Mouse (Mus musculus) kidney, postnatal 36 days (tissue): ENCODE measurements around the gene Ccdc28b.

Source experiments
- DNase-seq, 2 experiments: peaks; one replicate each; pipeline ENCODE4 v3.0.0; 2021 to 2022; ENCODE audit warnings: mixed read lengths in 2 of 2

Ccdc28b gene

GRCm38 (mm10) chr4:129584370-129584769, 39.4 kb downstream of the Ccdc28b start:
- DNase-seq, result no peak

DNA sequence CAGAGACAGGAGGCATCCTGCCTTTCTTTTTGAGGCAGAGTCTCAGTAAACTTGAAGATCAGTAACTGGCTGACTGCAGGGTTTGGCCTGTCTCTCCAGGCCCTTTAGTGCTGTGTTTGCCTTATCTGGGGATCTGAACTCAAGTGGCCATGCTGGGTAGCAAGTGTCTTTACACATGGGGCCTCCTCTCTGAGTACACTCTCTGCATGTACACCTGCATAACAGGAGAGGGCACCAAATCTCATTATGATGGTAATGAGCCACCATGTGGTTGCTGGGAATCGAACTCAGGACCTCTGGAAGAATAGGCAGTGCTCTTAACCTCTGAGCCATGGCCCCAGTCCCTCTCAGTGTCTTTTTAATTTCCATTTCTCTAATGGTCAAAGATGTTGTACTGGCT, 41.5 kb downstream of the Ccdc28b start:
- DNase-seq, result no peak

- no peak for DNase-seq
Observed at GRCm38 (mm10) chr4:129580347-129580746, 43.4 kb downstream of the Ccdc28b start.

DNA sequence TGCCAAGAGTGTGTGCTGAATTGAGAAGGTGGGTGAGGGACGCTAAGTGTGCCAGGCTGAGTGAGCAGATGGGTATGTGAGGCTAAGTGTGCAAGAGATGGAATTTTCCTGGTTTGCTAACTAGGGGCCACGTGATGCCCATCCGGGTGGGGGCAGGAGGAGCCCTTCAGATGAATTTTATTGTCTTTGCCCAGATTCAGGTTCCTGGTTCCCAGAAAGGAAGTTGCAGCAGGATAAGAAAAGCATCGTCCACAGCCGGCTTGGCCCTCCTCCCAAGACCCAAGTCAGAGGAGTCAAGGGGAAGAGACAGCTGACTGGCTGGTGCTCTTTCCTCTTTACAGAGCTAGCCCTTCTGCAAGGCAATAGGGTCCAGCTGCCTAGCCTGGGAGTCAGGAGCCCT, 45.3 kb downstream of the Ccdc28b start, which contains the start of gene Fam167b:
Fam167b (minus strand) TSS at position 84 of the 400 bp plus-strand sequence.
- peak; percentile 77 to 83 for DNase-seq

DNA sequence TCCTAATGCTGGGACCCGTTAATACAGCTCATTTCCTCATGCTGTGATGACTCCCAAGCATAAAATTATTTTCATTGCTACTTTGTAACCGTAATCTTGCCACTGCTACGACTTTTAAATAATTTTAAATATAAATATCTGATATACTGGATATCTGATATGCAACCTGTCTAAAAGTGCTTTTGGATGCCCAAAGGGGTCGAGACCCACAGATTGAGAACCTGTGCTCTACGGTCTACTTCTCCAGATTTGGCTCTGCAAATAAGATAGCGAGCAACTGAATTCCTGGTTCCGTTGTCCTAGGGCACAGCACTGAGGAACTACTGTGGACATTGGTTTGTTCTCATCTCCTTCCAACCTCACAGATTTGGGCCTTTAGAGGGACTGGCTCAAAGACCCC, 46.1 kb downstream of the Ccdc28b start:
- no peak for DNase-seq

GRCm38 (mm10) chr4:129576863-129577491, 46.8 kb downstream of the Ccdc28b start:
- DNase-seq, result peak; percentile 84 to 89

GRCm38 (mm10) chr4:129575171-129575844, 48.4 kb downstream of the Ccdc28b start:
- DNase-seq, result peak; percentile 39 to 48

DNA sequence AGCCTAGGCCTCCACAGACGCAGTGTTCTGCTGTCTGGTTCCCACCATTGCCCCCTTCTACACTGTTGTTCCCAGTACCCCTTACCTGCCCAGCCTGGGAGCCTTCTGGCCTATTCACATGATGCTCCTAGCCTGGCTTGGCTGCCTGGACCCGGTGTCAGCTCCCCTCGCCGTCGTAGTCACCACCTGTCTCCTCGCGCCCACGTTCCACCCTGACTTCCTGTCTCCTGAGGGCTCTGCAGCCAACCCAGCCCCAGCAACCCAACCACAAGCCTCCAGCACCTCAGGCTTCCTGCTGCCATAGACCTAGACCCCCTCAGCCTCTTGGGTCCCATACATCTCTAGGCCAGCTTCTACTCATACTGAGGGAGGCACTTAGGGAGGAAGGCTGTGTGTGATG, 50.3 kb downstream of the Ccdc28b start, which contains the start of gene Lck:
Lck (minus strand) TSS at position 212 of the 400 bp plus-strand sequence.
- no peak for DNase-seq

DNA sequence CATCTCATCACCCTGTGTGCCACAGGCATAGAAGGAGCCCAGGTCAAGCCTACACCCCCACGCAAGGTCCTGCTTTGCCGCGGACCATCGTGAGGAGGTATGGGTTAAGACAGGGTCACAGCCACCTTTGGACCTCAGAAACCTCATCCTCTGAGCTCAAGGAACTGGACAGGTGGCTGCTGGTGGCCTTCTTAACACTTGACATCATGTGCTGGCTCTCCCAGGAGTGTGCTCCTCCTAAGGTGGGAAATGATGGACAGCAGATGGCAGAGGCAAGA, 50.7 kb downstream of the Ccdc28b start:
- no peak for DNase-seq

- peak; percentile 29 to 62 for DNase-seq
Observed at GRCm38 (mm10) chr4:129572236-129573092, 51.3 kb downstream of the Ccdc28b start.

DNA sequence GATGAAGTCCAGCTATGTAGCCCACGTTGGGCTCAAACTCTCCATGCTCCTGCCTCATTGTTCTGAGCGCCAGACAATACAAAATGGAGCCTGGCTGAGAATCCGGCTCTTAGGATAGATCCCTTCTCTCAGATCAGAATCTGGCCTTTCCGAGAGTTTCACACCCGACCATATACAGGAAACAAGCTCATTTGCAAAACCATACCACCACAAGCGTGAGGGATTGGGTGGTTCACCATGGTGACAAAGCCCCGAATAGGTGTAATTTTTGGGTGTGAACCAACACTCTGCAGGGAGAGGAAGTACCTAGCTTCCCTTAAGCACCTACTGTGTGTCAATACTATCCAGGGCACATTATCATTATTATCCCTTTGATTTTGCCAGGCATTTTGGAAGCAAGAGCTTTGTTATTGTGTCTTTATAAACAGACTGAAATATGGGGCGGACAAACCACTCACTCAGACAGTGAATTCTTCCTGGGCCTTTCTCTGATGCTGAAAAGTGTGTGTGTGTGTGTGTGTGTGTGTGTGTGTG, 52.1 kb downstream of the Ccdc28b start:
- no peak for DNase-seq

DNA sequence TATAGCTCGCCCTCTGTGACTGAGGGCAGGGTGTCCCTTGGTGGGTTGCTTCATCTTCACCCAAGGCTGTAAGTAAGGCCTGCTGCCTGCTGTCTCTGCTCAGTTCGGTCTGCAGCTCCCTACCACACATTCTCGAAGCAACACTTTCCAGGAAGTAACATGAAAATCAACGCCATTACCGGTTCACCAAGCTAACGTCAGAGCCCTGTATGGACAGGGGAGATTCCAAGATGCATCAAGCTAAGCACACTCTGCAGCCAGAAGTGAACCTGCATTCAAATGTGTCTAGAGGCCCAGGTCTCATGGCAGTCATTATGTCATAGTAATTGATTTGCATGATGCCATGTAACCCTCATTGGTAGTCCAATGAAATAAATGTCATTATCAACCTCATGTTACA, 53.7 kb downstream of the Ccdc28b start:
- no peak for DNase-seq
